Mouse (Mus musculus) MEL (cell line): Measurements from ENCODE around the gene Gsg1l. TPM values are rescaled to one million over a fixed set of nuclear protein-coding genes. Genes with fewer than 3 reads are reported as not detected.

Experiments
- DNase-seq: peaks from one replicate; pipeline ENCODE4 v3.0.0; 2011; ENCODE audit warnings: low read depth, low spot score
- H3K27ac ChIP-seq: 2 replicates; pipeline ENCODE4 v1.5.1; 2012; ENCODE audit warnings: low read depth, mild to moderate bottlenecking, control low read depth, low read length, moderate library complexity; ENCODE audit not compliant: control insufficient read depth
- H3K27me3 ChIP-seq, 2 experiments: fragments of 150-350 bp in 1 of 2; sonication (generic) in 1 of 2; 2 replicates each; pipeline ENCODE4 v1.6.1; 2012; ENCODE audit warnings: low read length in 2 of 2, mild to moderate bottlenecking in 2 of 2, improper control_type of control experiment in 1 of 2, moderate library complexity in 1 of 2; ENCODE audit not compliant: insufficient read depth in 2 of 2, control insufficient read depth in 1 of 2
- H3K36me3 ChIP-seq, 2 experiments: 2 replicates each; pipeline ENCODE4 v1.6.1; 2012 to 2014; ENCODE audit warnings: low read length in 2 of 2, improper control_type of control experiment in 1 of 2, inconsistent platforms in 1 of 2, mild to moderate bottlenecking in 1 of 2; ENCODE audit not compliant: insufficient read depth in 2 of 2, control insufficient read depth in 1 of 2
- H3K4me1 ChIP-seq, 2 experiments: fragments of 150-350 bp in 1 of 2; sonication (generic) in 1 of 2; 2 replicates each; pipeline ENCODE4 v1.6.1; 2012; ENCODE audit warnings: low read length in 2 of 2, improper control_type of control experiment in 1 of 2, mild to moderate bottlenecking in 1 of 2; ENCODE audit not compliant: insufficient read depth in 2 of 2, control insufficient read depth in 1 of 2
- H3K4me3 ChIP-seq, 2 experiments: fragments of 150-350 bp in 1 of 2; sonication (generic) in 1 of 2; 2 replicates each; pipeline ENCODE4 v1.5.1; 2012; ENCODE audit warnings: low read depth in 2 of 2, low read length in 2 of 2, mild to moderate bottlenecking in 2 of 2, moderate library complexity in 2 of 2, control low read depth in 1 of 2, improper control_type of control experiment in 1 of 2; ENCODE audit not compliant: control insufficient read depth in 1 of 2, insufficient read depth in 1 of 2
- H3K79me2 ChIP-seq: 2 replicates; pipeline ENCODE4 v1.6.1; 2012; ENCODE audit warnings: mild to moderate bottlenecking, low read length, moderate library complexity; ENCODE audit not compliant: control insufficient read depth, poor library complexity, insufficient read depth
- H3K9ac ChIP-seq: 2 replicates; pipeline ENCODE4 v1.6.1; 2012; ENCODE audit warnings: low read depth, mild to moderate bottlenecking, control low read depth, low read length, moderate library complexity; ENCODE audit not compliant: control insufficient read depth, poor library complexity, severe bottlenecking
- H3K9me3 ChIP-seq: fragments of 150-350 bp; sonication (generic); replicated peaks from 2 replicates; pipeline ENCODE4 v1.6.1; 2012; ENCODE audit warnings: mild to moderate bottlenecking, low read length, improper control_type of control experiment, moderate library complexity; ENCODE audit not compliant: insufficient read depth
- BHLHE40 ChIP-seq: IDR thresholded peaks from 2 replicates; pipeline ENCODE4 v1.6.1; 2012; ENCODE audit warnings: low read depth, mild to moderate bottlenecking, inconsistent platforms, low read length, improper control_type of control experiment, borderline replicate concordance
- CHD1 ChIP-seq: IDR thresholded peaks from 2 replicates; pipeline ENCODE4 v1.6.1; 2012; ENCODE audit warnings: low read depth, mild to moderate bottlenecking, inconsistent platforms, low read length, improper control_type of control experiment
- CHD2 ChIP-seq: IDR thresholded peaks from 2 replicates; pipeline ENCODE4 v1.6.1; 2011; ENCODE audit warnings: low read length, improper control_type of control experiment
- CTCF ChIP-seq, 3 experiments: IDR thresholded peaks in 2 of 3; conservative IDR thresholded peaks in 1 of 3; 2 replicates each; pipeline ENCODE4 v1.5.1; 2011 to 2012; ENCODE audit warnings: low read length in 3 of 3, low read depth in 2 of 3, mild to moderate bottlenecking in 2 of 3, improper control_type of control experiment in 1 of 3, inconsistent platforms in 1 of 3, mixed read lengths in 1 of 3, moderate library complexity in 1 of 3; ENCODE audit not compliant: control insufficient read depth in 1 of 3, insufficient read depth in 1 of 3, poor library complexity in 1 of 3, severe bottlenecking in 1 of 3
- ELF1 ChIP-seq: IDR thresholded peaks from 2 replicates; pipeline ENCODE4 v1.6.1; 2014; ENCODE audit warnings: low read depth, mild to moderate bottlenecking, inconsistent platforms, low read length, improper control_type of control experiment, moderate library complexity
- EP300 ChIP-seq, 2 experiments: IDR thresholded peaks; 2 replicates each; pipeline ENCODE4 v1.6.1; 2011; ENCODE audit warnings: improper control_type of control experiment in 2 of 2, low read length in 2 of 2, low read depth in 1 of 2, mild to moderate bottlenecking in 1 of 2
- ETS1 ChIP-seq: IDR thresholded peaks from 2 replicates; pipeline ENCODE4 v1.6.1; 2012; ENCODE audit warnings: low read depth, mild to moderate bottlenecking, inconsistent platforms, low read length, improper control_type of control experiment, moderate library complexity
- JUND ChIP-seq: IDR thresholded peaks from 2 replicates; pipeline ENCODE4 v1.6.1; 2011; ENCODE audit warnings: low read depth, mild to moderate bottlenecking, improper control_type of control experiment, low read length
- KAT2A ChIP-seq: conservative IDR thresholded peaks from 2 replicates; pipeline ENCODE4 v1.6.1; 2012; ENCODE audit warnings: low read depth, low read length, improper control_type of control experiment, inconsistent platforms
- MAFK ChIP-seq: IDR thresholded peaks from 2 replicates; pipeline ENCODE4 v1.6.1; 2011; ENCODE audit warnings: low read depth, mild to moderate bottlenecking, low read length, improper control_type of control experiment, borderline replicate concordance
- MEF2A ChIP-seq: IDR thresholded peaks from 2 replicates; pipeline ENCODE4 v1.6.1; 2014; ENCODE audit warnings: low read depth, mild to moderate bottlenecking, inconsistent platforms, low read length, improper control_type of control experiment; ENCODE audit not compliant: poor library complexity, insufficient replicate concordance, severe bottlenecking; ENCODE audit errors: extremely low read depth
- NELFE ChIP-seq: IDR thresholded peaks from 2 replicates; pipeline ENCODE4 v1.6.1; 2011; ENCODE audit warnings: low read depth, low read length, improper control_type of control experiment
- NRF1 ChIP-seq: IDR thresholded peaks from 2 replicates; pipeline ENCODE4 v1.6.1; 2014; ENCODE audit warnings: low read depth, mild to moderate bottlenecking, inconsistent platforms, low read length, improper control_type of control experiment, moderate library complexity; ENCODE audit not compliant: poor library complexity, insufficient read depth, severe bottlenecking
- POLR2AphosphoS2 ChIP-seq: IDR thresholded peaks from 2 replicates; pipeline ENCODE4 v1.6.1; 2011; ENCODE audit warnings: low read length, improper control_type of control experiment
- RAD21 ChIP-seq: IDR thresholded peaks from 2 replicates; pipeline ENCODE4 v1.6.1; 2011; ENCODE audit warnings: mild to moderate bottlenecking, low read depth, low read length, improper control_type of control experiment
- RCOR1 ChIP-seq: IDR thresholded peaks from 2 replicates; pipeline ENCODE4 v1.6.1; 2012; ENCODE audit warnings: low read depth, mild to moderate bottlenecking, inconsistent platforms, low read length, improper control_type of control experiment
- SIN3A ChIP-seq: IDR thresholded peaks from 2 replicates; pipeline ENCODE4 v1.6.1; 2012; ENCODE audit warnings: low read length, improper control_type of control experiment, inconsistent platforms
- SMC3 ChIP-seq: IDR thresholded peaks from 2 replicates; pipeline ENCODE4 v1.6.1; 2011; ENCODE audit warnings: low read depth, low read length, improper control_type of control experiment
- TBP ChIP-seq: IDR thresholded peaks from 2 replicates; pipeline ENCODE4 v1.8.0; 2011; ENCODE audit warnings: low read depth, low read length, improper control_type of control experiment
- TCF12 ChIP-seq: IDR thresholded peaks from 2 replicates; pipeline ENCODE4 v1.6.1; 2014; ENCODE audit warnings: low read depth, mild to moderate bottlenecking, inconsistent platforms, low read length, improper control_type of control experiment, moderate library complexity
- ZMIZ1 ChIP-seq: IDR thresholded peaks from 2 replicates; pipeline ENCODE4 v1.6.1; 2012; ENCODE audit warnings: low read depth, mild to moderate bottlenecking, inconsistent platforms, low read length, improper control_type of control experiment, moderate library complexity
- ZNF384 ChIP-seq: IDR thresholded peaks from 2 replicates; pipeline ENCODE4 v1.6.1; 2012; ENCODE audit warnings: low read depth, mild to moderate bottlenecking, inconsistent platforms, low read length, improper control_type of control experiment
- polyA plus RNA-seq, 2 experiments: library from polyadenylated mRNA; stranded (reverse) in 1 of 2; unstranded in 1 of 2; fragments of >175 nt in 1 of 2; fragments of >200 nt in 1 of 2; gene quantifications; 2 replicates each; pipeline versions ENCODE4 v1.2.1 to v1.2.4; 2012; ENCODE audit warnings: low replicate concordance in 2 of 2, low read depth in 1 of 2; ENCODE audit not compliant: insufficient read length in 2 of 2, insufficient read depth in 1 of 2, missing spikeins in 1 of 2
- total RNA-seq: library from RNA; depleted of rRNA; stranded (reverse); fragments of 300-350 nt; gene quantifications from 2 replicates; pipeline ENCODE4 v1.2.3, GENCODE M21; 2012

Gene Gsg1l
- total and polyA plus RNA-seq, 3 experiments, result not detected

- H3K27me3 ChIP-seq, result peaks cover 0 to 4% of the 10 kb centered on the region in 2 experiments; a peak in 1 of 4 replicates
- no peak for TF ChIP-seq BHLHE40
- TF ChIP-seq NRF1, result no peak
- TF ChIP-seq CHD2, result no peak
- TF ChIP-seq JUND, result no peak
- TF ChIP-seq SMC3, result no peak
- no peak for TF ChIP-seq NELFE
- TF ChIP-seq ZNF384, result no peak
- TF ChIP-seq RCOR1, result no peak
- no peak for TF ChIP-seq ZMIZ1
- TF ChIP-seq CTCF (IDR thresholded peaks at IDR 0.05 in 2 of 3, conservative IDR thresholded peaks at IDR 0.05 in 1 of 3; ENCODE audit: control insufficient read depth in 1 of 3, insufficient read depth in 1 of 3, low read depth in 2 of 3, low read length in 3 of 3, poor library complexity in 1 of 3, severe bottlenecking in 1 of 3), result no peak
- TF ChIP-seq, all 39 proteins: peak for 0
Observed at GRCm38 (mm10) chr7:125969076-125969475, 113.1 kb downstream of the Gsg1l start.

GRCm38 (mm10) chr7:125966402-125967261 lies 115.6 kb downstream of the Gsg1l start:
- Histone ChIP-seq H3K27ac (no peak overlapping the region), H3K27me3 (peaks cover 0 to 2% of the 10 kb centered on the region in 2 experiments; a peak in 1 of 4 replicates), H3K4me1 (no peaks in the 10 kb centered on the region), H3K36me3 (no peaks in the 10 kb centered on the region), H3K4me3 (no peak overlapping the region), H3K79me2 (no peaks in the 10 kb centered on the region), H3K9me3 (no peaks in the 10 kb centered on the region), H3K9ac (no peak overlapping the region)
- TF ChIP-seq KAT2A, result no peak
- TF ChIP-seq MAFK, result no peak
- no peak for TF ChIP-seq RCOR1
- no peak for TF ChIP-seq TBP
- TF ChIP-seq SMC3, result no peak
- TF ChIP-seq SIN3A, result no peak
- no peak for TF ChIP-seq TCF12
- no peak for TF ChIP-seq MEF2A
- no peak for TF ChIP-seq POLR2AphosphoS2
- TF ChIP-seq ZNF384, result no peak
- TF ChIP-seq EP300 (IDR thresholded peaks at IDR 0.05; ENCODE audit: low read depth in 1 of 2, low read length in 2 of 2), result no peak
- TF ChIP-seq RAD21, result no peak
- TF ChIP-seq ETS1, result no peak
- TF ChIP-seq CHD1, result no peak
- TF ChIP-seq ZMIZ1, result no peak
- TF ChIP-seq ELF1, result no peak
- TF ChIP-seq JUND, result no peak
- DNase-seq, result no peak

More at GRCm38 (mm10) chr7:125969076-125969475, 113.1 kb downstream of the Gsg1l start:
- Histone ChIP-seq H3K27ac (no peak overlapping the region), H3K4me3 (no peak overlapping the region), H3K36me3 (no peaks in the 10 kb centered on the region), H3K4me1 (no peaks in the 10 kb centered on the region), H3K9ac (no peak overlapping the region), H3K79me2 (no peaks in the 10 kb centered on the region), H3K9me3 (no peaks in the 10 kb centered on the region)
- DNase-seq, result no peak
